Mouse (Mus musculus): ENCODE results near the gene Card9.

DNA sequence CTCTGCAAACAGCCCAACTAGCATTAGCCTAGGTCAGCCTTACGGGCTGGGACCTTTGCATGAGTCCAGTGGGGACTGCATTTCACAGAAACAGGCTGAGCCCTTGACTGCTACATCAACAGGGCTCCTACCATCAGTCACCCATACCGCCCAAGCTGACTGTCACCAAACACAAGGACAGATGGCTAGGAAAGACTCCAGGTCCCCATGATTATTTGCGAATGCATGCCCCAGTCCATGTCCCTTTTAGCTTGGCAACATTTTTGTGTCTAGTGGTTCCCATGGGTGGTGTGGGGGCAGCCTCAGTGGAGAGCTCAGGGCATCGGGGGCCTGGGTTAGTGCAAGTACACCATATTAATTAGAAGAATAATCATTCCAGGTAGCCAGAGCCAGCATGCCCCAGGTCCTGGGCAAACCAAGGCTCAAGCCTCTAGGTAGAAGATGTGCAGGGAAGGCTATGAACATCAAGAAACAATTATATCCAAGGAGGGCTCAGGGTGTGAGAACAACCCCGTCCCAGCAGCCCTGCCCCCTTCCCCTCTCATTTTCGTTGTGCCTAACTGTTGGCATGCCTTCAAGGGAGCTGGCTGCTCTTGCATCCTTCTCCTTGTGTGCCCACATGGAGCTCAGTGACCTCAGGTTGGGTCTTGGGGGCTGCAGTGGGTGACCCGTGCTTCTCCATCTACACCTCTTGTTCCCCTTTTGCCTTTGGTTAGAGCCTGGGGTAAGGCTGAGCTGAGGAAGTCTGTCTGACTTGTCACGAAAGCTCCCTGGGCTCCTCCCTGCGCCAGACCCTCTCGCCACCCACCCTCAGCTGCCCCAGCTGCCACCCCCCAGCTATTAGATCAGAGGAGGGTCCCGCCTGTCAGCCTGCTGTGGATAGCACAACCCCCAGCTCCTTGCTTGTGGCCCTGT lies 7.4 kb downstream of the Card9 start:
- TF ChIP-seq CTCF (conservative IDR thresholded peaks at IDR 0.05; ENCODE audit: low read length) (no peak), NANOG (IDR thresholded peaks at IDR 0.05; ENCODE audit: borderline replicate concordance, low read length) (no peak)

Data from E14TG2a.4 (cell line).